Mouse (Mus musculus) neural tube, embryonic 12.5 days (tissue): ENCODE measurements around the gene H2-Ab1. TPM values are rescaled to one million over a fixed set of nuclear protein-coding genes. Genes with fewer than 3 reads are reported as not detected.
"Not testable (repeated sequence)": the region's sequence is repeated elsewhere in the genome, so short reads cannot be mapped to it uniquely, and the experiment has no call there.

Source experiments
- ATAC-seq: fragments of 200-750 bp; cut with Nextera tagmentation; 2 replicates; pipeline ENCODE4 v1.8.0; 2017; ENCODE audit warnings: low read depth, mild to moderate bottlenecking, moderate TSS enrichment, moderate library complexity; ENCODE audit not compliant: low FRiP score
- H3K27ac ChIP-seq: fragments of 300-500 bp; sonication (generic); 2 replicates; pipeline ENCODE4 v1.5.1; 2016
- H3K27me3 ChIP-seq: fragments of 300-500 bp; sonication (generic); replicated peaks from 2 replicates; pipeline ENCODE4 v1.6.1; 2016; ENCODE audit warnings: mild to moderate bottlenecking
- H3K36me3 ChIP-seq: fragments of 300-500 bp; sonication (generic); 2 replicates; pipeline ENCODE4 v1.6.1; 2016; ENCODE audit warnings: mild to moderate bottlenecking
- H3K4me1 ChIP-seq: fragments of 300-500 bp; sonication (generic); 2 replicates; pipeline ENCODE4 v1.6.1; 2016
- H3K4me2 ChIP-seq: fragments of 300-500 bp; sonication (generic); replicated peaks from 2 replicates; pipeline ENCODE4 v1.6.1; 2016; ENCODE audit warnings: mild to moderate bottlenecking
- H3K4me3 ChIP-seq: fragments of 300-500 bp; sonication (generic); 2 replicates; pipeline ENCODE4 v1.5.1; 2016
- H3K9ac ChIP-seq: fragments of 300-500 bp; sonication (generic); 2 replicates; pipeline ENCODE4 v1.6.1; 2016; ENCODE audit warnings: mild to moderate bottlenecking
- H3K9me3 ChIP-seq: fragments of 300-500 bp; sonication (generic); 2 replicates; pipeline ENCODE4 v1.6.1; 2016; ENCODE audit warnings: mild to moderate bottlenecking
- WGBS: fragments of 180-500 bp; shearing (Covaris S2); methylation state at CpG from one replicate; pipeline ENCODE4 v1.1.7; 2016; 5-methylcytosine and 5-hydroxymethylcytosine counted together
- polyA plus RNA-seq: library from polyadenylated mRNA; unstranded; fragments of >200 nt; fragmentation: Nextera tagmentation; extraction: Ambion mirVana; gene quantifications from 2 replicates; pipeline ENCODE4 v1.2.1, GENCODE M21; 2016

The H2-Ab1 gene
- polyA plus RNA-seq, 1 experiment from 2014 or later = 1.6 TPM

DNA sequence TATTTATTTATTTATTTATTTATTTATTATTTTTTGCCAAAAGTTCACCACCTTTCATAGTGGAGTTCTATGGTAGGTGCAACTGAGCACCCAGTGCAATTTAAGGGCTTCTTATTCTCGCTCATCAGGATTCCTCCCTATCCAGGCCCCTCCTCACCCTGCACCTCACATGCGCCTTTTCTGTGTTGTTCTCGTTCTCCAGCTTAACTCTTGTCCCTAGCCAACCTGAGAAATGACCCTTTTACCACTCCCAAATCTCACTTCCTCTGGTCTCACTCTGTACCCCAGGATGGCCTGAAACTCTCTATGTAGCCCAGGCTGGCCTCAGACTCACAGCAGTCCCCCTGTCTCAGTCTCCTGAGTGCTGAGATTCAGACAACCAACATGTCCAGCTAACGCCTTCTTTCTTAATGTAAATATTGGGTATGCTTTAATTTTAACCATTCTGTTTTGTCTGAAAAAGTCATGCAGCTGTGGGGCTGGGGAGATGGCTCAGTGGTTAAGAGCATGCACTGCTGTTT is 44.2 kb downstream of the H2-Ab1 start:
- no peaks in the 10 kb centered on the region for H3K36me3 ChIP-seq
- no peaks in the 10 kb centered on the region for H3K9me3 ChIP-seq
- no peak overlapping the region for H3K4me2 ChIP-seq
- ATAC-seq = no peak
- H3K4me3 ChIP-seq = no peak overlapping the region
- WGBS = 73% methylated on average over 4 of the region's 4 CpGs
- no peaks in the 10 kb centered on the region for H3K4me1 ChIP-seq
- H3K27me3 ChIP-seq = no peaks in the 10 kb centered on the region
- no peak overlapping the region for H3K27ac ChIP-seq
- no peak overlapping the region for H3K9ac ChIP-seq

DNA sequence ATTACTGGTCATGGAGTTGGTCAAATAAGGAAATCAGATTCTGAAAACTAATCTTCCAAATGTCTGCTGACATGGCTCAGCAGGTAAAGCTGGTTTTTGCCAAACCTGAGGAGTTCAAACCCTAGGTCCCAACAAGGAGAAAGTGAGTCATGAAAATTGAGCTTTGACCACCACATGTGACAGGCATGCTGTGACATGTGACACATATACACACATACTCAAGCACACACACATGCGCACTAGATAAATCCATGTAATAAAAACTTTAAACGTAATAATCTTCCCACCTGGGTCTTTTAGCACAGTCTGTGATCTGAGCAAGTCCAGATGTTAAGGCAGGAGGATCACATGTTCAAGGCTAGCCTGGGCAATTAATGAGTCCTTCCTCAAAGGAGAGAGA is 46.3 kb downstream of the H2-Ab1 start:
- Histone ChIP-seq H3K9ac (no peak overlapping the region), H3K4me3 (no peak overlapping the region)

GRCm38 (mm10) chr17:34304751-34305150 is 47.3 kb downstream of the H2-Ab1 start:
- no peaks in the 10 kb centered on the region for H3K36me3 ChIP-seq
- H3K27me3 ChIP-seq = 0 out of 2 replicates have a peak, but pooled peaks cover 4% of the 10 kb centered on the region
- H3K4me3 ChIP-seq = no peak overlapping the region
- H3K27ac ChIP-seq = no peak overlapping the region
- no peak overlapping the region for H3K9ac ChIP-seq
- no peak overlapping the region for H3K4me2 ChIP-seq
- H3K4me1 ChIP-seq = peaks cover 3% of the 10 kb centered on the region; the same call in 1 of the 2 replicates
- 22% methylated on average over 4 of the region's 4 CpGs for WGBS
- no peaks in the 10 kb centered on the region for H3K9me3 ChIP-seq
- no peak for ATAC-seq

More for the DNA sequence above, 46.3 kb downstream of the H2-Ab1 start:
- Histone ChIP-seq H3K27me3 (0 out of 2 replicates have a peak, but pooled peaks cover 4% of the 10 kb centered on the region), H3K9me3 (no peaks in the 10 kb centered on the region), H3K4me1 (no peaks in the 10 kb centered on the region), H3K36me3 (no peaks in the 10 kb centered on the region), H3K4me2 (no peak overlapping the region), H3K27ac (no peak overlapping the region)
- ATAC-seq = no peak
- 90% methylated on average over 2 of the region's 2 CpGs for WGBS

DNA sequence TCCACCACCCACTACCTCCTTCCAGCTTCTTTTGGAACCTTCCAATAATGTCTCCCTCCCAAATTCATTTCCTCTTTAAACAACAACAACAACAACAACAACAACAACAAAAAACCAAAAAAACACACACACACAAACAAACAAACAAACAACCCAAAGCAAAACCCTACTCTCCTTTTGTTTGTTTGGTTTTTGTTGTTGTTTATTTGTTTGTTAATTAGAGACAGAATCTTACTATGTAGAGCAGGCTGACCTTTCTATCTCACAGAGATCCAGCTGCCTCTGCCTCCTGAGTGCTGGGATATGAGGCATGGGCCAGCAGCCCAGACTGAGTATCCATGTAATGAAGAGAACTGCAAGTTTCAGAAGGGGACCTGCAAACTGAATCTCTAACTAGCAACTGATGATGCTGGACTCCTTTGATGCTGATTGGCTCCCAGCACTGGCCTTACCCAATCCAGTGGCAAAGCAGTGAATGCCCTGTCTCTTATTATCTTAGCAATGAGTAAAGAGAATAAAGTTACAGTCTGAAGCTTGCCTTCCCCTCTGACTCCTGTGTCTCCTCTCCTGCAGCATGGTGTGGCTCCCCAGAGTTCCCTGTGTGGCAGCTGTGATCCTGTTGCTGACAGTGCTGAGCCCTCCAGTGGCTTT is 48.0 kb downstream of the H2-Ab1 start, which contains the start of gene H2-Eb1:
Gene H2-Eb1 (plus strand): TSS at position 488 of the 651 bp plus-strand sequence.
- H3K4me1 ChIP-seq = peaks cover 3% of the 10 kb centered on the region; the same call in 1 of the 2 replicates
- no peak within 1 kb of the TSS for H3K4me3 ChIP-seq
- no peak within 1 kb of the TSS for H3K4me2 ChIP-seq
- ATAC-seq = peak; percentile 62; the same call in 1 of the 2 replicates
- no peaks in the 10 kb centered on the region for H3K9me3 ChIP-seq
- H3K27ac ChIP-seq = no peak within 1 kb of the TSS
- 0 out of 2 replicates have a peak, but pooled peaks cover 4% of the 10 kb centered on the region for H3K27me3 ChIP-seq
- H3K9ac ChIP-seq = no peak within 1 kb of the TSS
- H3K36me3 ChIP-seq = no peaks in the 10 kb centered on the region

GRCm38 (mm10) chr17:34306407-34306806 is 48.9 kb downstream of the H2-Ab1 start:
- H3K4me3 ChIP-seq = no peak overlapping the region
- H3K4me1 ChIP-seq = peaks cover 3% of the 10 kb centered on the region; the same call in 1 of the 2 replicates
- 95% methylated on average over 2 of the region's 2 CpGs for WGBS
- H3K9me3 ChIP-seq = no peaks in the 10 kb centered on the region
- H3K4me2 ChIP-seq = no peak overlapping the region
- no peaks in the 10 kb centered on the region for H3K36me3 ChIP-seq
- no peak overlapping the region for H3K9ac ChIP-seq
- 0 out of 2 replicates have a peak, but pooled peaks cover 4% of the 10 kb centered on the region for H3K27me3 ChIP-seq
- H3K27ac ChIP-seq = no peak overlapping the region
- ATAC-seq = no peak

GRCm38 (mm10) chr17:34307216-34307615 is 49.7 kb downstream of the H2-Ab1 start:
- H3K27me3 ChIP-seq = 0 out of 2 replicates have a peak, but pooled peaks cover 4% of the 10 kb centered on the region
- no peaks in the 10 kb centered on the region for H3K36me3 ChIP-seq
- H3K4me3 ChIP-seq = no peak overlapping the region
- no peak for ATAC-seq
- H3K27ac ChIP-seq = no peak overlapping the region
- no peak overlapping the region for H3K9ac ChIP-seq
- H3K9me3 ChIP-seq = no peaks in the 10 kb centered on the region
- H3K4me1 ChIP-seq = peaks cover 3% of the 10 kb centered on the region; the same call in 1 of the 2 replicates
- no peak overlapping the region for H3K4me2 ChIP-seq

DNA sequence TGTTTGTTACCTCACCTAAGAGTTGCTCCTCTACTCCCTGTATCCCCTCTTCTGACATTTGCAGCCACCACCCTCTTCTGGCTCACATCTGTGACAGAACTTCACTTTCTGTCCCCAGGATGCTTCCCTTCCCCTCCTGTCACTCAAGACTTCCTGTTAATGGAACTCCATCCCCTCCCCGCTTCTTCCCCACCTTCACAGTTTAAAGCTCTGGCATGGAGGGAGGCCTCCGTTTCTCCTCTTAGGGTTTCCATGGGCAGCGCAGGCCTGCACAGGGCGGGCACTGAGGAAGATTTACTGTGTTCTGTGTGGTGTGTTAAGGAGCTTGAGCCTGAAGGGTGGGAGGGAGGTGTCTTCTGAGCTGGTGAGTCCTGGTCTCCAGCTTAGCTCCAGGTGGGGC is 50.7 kb downstream of the H2-Ab1 start:
- Histone ChIP-seq H3K4me1 (peaks cover 3% of the 10 kb centered on the region; the same call in 1 of the 2 replicates), H3K9me3 (no peaks in the 10 kb centered on the region), H3K4me3 (no peak overlapping the region), H3K27me3 (0 out of 2 replicates have a peak, but pooled peaks cover 4% of the 10 kb centered on the region), H3K4me2 (no peak overlapping the region), H3K36me3 (no peaks in the 10 kb centered on the region), H3K9ac (no peak overlapping the region), H3K27ac (no peak overlapping the region)
- no peak for ATAC-seq
- WGBS = 82% methylated on average over 4 of the region's 4 CpGs

- Histone ChIP-seq H3K9me3 (no peaks in the 10 kb centered on the region), H3K4me3 (peak overlapping the region; percentile 55), H3K36me3 (no peaks in the 10 kb centered on the region), H3K27me3 (0 out of 2 replicates have a peak, but pooled peaks cover 4% of the 10 kb centered on the region), H3K27ac (no peak overlapping the region), H3K9ac (peak overlapping the region; percentile 62), H3K4me2 (peak overlapping the region; percentile 66), H3K4me1 (peaks cover 3% of the 10 kb centered on the region; the same call in 1 of the 2 replicates)
- no peak for ATAC-seq
- WGBS = 30% methylated on average over 10 of the region's 10 CpGs
These were observed 51.7 kb downstream of the H2-Ab1 start for GRCm38 (mm10) chr17:34309225-34309624.

- H3K4me1 ChIP-seq = peaks cover 3% of the 10 kb centered on the region; the same call in 1 of the 2 replicates
- 0 out of 2 replicates have a peak, but pooled peaks cover 4% of the 10 kb centered on the region for H3K27me3 ChIP-seq
- no peaks in the 10 kb centered on the region for H3K9me3 ChIP-seq
- WGBS = 26% methylated on average over 38 of the region's 38 CpGs
- peak; percentile 80 for ATAC-seq
- peak overlapping the region; percentile 62 for H3K9ac ChIP-seq
- H3K36me3 ChIP-seq = no peaks in the 10 kb centered on the region
- H3K4me2 ChIP-seq = peak overlapping the region; percentile 66
- H3K27ac ChIP-seq = no peak overlapping the region
- H3K4me3 ChIP-seq = peak overlapping the region; percentile 55
These were observed 52.3 kb downstream of the H2-Ab1 start for GRCm38 (mm10) chr17:34309683-34310385.

DNA sequence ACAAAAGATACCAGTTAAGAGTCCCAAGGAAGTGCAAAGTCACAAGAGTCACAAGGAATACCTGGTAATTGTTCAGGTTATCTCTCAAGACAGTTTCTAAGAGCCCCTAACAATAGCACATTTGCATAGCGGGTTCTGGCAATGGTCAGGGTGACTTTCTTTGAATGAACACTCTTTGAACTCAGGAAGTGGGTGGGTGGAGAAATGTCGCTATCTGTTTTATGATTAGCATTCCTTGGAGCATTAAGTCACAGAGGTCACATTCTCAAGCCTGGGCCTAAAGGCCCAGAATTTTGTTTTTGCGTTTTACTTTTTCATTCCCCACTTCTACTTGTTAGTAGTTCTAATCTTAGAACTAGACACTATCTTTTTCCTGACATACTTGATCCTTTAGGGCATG is 53.0 kb downstream of the H2-Ab1 start:
- not testable (repeated sequence) for H3K4me2 ChIP-seq, H3K27ac ChIP-seq, H3K9me3 ChIP-seq, H3K4me1 ChIP-seq, H3K4me3 ChIP-seq, H3K27me3 ChIP-seq, ATAC-seq, H3K36me3 ChIP-seq, H3K9ac ChIP-seq
- WGBS = 83% methylated on average over 3 of the region's 3 CpGs

- Histone ChIP-seq H3K27ac (no peak overlapping the region), H3K9me3 (no peaks in the 10 kb centered on the region), H3K4me2 (no peak overlapping the region), H3K4me3 (no peak overlapping the region), H3K36me3 (no peaks in the 10 kb centered on the region), H3K9ac (no peak overlapping the region), H3K4me1 (peaks cover 3% of the 10 kb centered on the region; the same call in 1 of the 2 replicates), H3K27me3 (0 out of 2 replicates have a peak, but pooled peaks cover 4% of the 10 kb centered on the region)
- no peak for ATAC-seq
- WGBS = 78% methylated on average over 1 of the region's 1 CpGs
These were observed 54.7 kb downstream of the H2-Ab1 start for GRCm38 (mm10) chr17:34312185-34312584.

DNA sequence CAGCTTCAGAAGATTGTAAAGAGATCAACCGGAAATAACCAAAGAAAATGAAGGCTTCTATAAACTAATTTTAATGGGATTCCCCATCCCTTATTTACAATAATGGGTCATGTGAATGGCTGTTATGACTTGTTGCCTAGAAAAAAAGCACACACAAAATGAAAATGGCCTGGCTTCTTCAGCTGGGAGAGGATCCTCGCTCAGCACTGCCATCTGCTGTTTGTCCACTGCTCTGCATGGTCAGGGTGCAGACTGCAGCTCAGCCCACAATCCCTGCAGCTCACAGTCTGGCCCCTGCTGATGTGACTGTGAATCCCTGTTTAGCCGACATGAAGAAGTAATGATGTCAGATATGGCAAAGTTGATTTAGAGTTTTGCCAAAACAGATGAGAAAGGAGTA is 55.9 kb downstream of the H2-Ab1 start:
- no peaks in the 10 kb centered on the region for H3K9me3 ChIP-seq
- WGBS = 36% methylated on average over 3 of the region's 3 CpGs
- ATAC-seq = no peak
- H3K4me3 ChIP-seq = no peak overlapping the region
- no peaks in the 10 kb centered on the region for H3K27me3 ChIP-seq
- H3K4me2 ChIP-seq = no peak overlapping the region
- H3K27ac ChIP-seq = no peak overlapping the region
- H3K4me1 ChIP-seq = peaks cover 3% of the 10 kb centered on the region; the same call in 1 of the 2 replicates
- H3K36me3 ChIP-seq = no peaks in the 10 kb centered on the region
- H3K9ac ChIP-seq = no peak overlapping the region
